Mouse (Mus musculus) C3H10T1/2 (cell line): ENCODE measurements around the gene Dnajb5. TPM values are rescaled to one million over a fixed set of nuclear protein-coding genes. Genes with fewer than 3 reads are reported as not detected.

Experiments used
- polyA plus RNA-seq, 2 experiments: library from polyadenylated mRNA; unstranded; fragments of >200 nt; fragmentation: generic; extraction: Trizol; gene quantifications; one replicate each; pipeline ENCODE4 v1.2.1; 2012; ENCODE audit warnings: missing spikeins in 2 of 2

The Dnajb5 gene
- polyA plus RNA-seq, result 1 to 10 TPM; 1.8 to 7.6 TPM

GRCm38 (mm10) chr4:42949676-42950051 is at the start of gene Dnajb5:
Gene Dnajb5 (plus strand): TSS chr4:42949814.

GRCm38 (mm10) chr4:42916617-42917401 is 32.8 kb upstream of the Dnajb5 start, which contains the start of gene Phf24:
Gene Phf24 (plus strand): TSS chr4:42916660.

GRCm38 (mm10) chr4:42969304-42969703 is 19.7 kb downstream of the Dnajb5 start, which contains the start of gene 1700022I11Rik:
Gene 1700022I11Rik (plus strand): TSS chr4:42969604.

GRCm38 (mm10) chr4:43000141-43000986 is 50.8 kb downstream of the Dnajb5 start, which contains the start of gene Vcp:
Gene Vcp (minus strand): TSS chr4:43000507.

Other genes starting within 250 kb of the Dnajb5 start
- not detected for gene 4930578G10Rik, start 214.3 kb upstream of the Dnajb5 start, polyA plus RNA-seq
- not detected for gene Ccl19, start 193.2 kb upstream of the Dnajb5 start, polyA plus RNA-seq
- not detected for gene Ccl21a, start 175.8 kb upstream of the Dnajb5 start, polyA plus RNA-seq
- gene Fam205a1, start 95.9 kb upstream of the Dnajb5 start, polyA plus RNA-seq, result not detected
- not detected for gene Gm12394, start 93.0 kb upstream of the Dnajb5 start, polyA plus RNA-seq
- not detected for gene Fam205c, start 75.6 kb upstream of the Dnajb5 start, polyA plus RNA-seq
- gene Phf24, start 33.2 kb upstream of the Dnajb5 start, polyA plus RNA-seq, result not detected
- gene 1700022I11Rik, start 19.8 kb downstream of the Dnajb5 start, polyA plus RNA-seq, result under 1 TPM; 0.14 to 0.76 TPM
- gene Vcp, start 50.7 kb downstream of the Dnajb5 start, polyA plus RNA-seq, result 100 to 1,000 TPM; 158 to 386 TPM
- 1 to 10 TPM; 2.4 to 8.8 TPM for gene Fancg, start 60.7 kb downstream of the Dnajb5 start, polyA plus RNA-seq
- 1 to 10 TPM; 3.3 to 9.1 TPM for gene Pigo, start 76.0 kb downstream of the Dnajb5 start, polyA plus RNA-seq
- gene Stoml2, start 81.9 kb downstream of the Dnajb5 start, polyA plus RNA-seq, result 100 to 1,000 TPM in 1 of 2 experiments, 10 to 100 TPM in 1; 90.4 to 107 TPM
- gene Fam214b, start 96.4 kb downstream of the Dnajb5 start, polyA plus RNA-seq, result 10 to 100 TPM in 1 of 2 experiments, 1 to 10 TPM in 1; 3.5 to 25.9 TPM
- under 1 TPM; 0.01 to 0.92 TPM for gene Unc13b, start 109.1 kb downstream of the Dnajb5 start, polyA plus RNA-seq